Mouse (Mus musculus) left cerebral cortex, adult 18-20 months (tissue): Measurements from ENCODE around the gene Ssr4. TPM values are rescaled to one million over a fixed set of nuclear protein-coding genes. Genes with fewer than 3 reads are reported as not detected.
"Not testable (repeated sequence)": the region's sequence is repeated elsewhere in the genome, so short reads cannot be mapped to it uniquely, and the experiment has no call there.

Experiments used
- DNase-seq, 2 experiments: peaks; one replicate each; pipeline ENCODE4 v3.0.0; 2021 to 2022; ENCODE audit warnings: low spot score in 2 of 2, mixed read lengths in 1 of 2
- long read RNA-seq, 2 experiments: library from polyadenylated mRNA; stranded (forward); transcript quantifications; one replicate each; pipeline ENCODE4 v2.0.0; 2021
- total RNA-seq, 2 experiments: library from RNA; stranded (reverse); gene quantifications; 2 replicates each; pipeline ENCODE4 v1.2.3; 2021

Ssr4 gene
- total RNA-seq: 10 to 100 TPM; 75.0 to 88.2 TPM
- long read RNA-seq, experiment 1, transcript Ssr4-201 (6 exons, 765 nt): minor isoform, 13 of 58 reads
- long read RNA-seq, experiment 1, transcript Ssr4-208 (6 exons, 800 nt): major isoform, 22 of 58 reads
- long read RNA-seq, experiment 1, partial matches to known transcripts: 10 of 58 reads
- long read RNA-seq, experiment 1, other reads (novel, unspliced or antisense): 12 of 58 reads
- long read RNA-seq, experiment 2, transcript Ssr4-208 (6 exons, 800 nt): major isoform, 28 of 49 reads
- long read RNA-seq, experiment 2, transcript Ssr4-201 (6 exons, 765 nt): minor isoform, 6 of 49 reads
- long read RNA-seq, experiment 2, partial matches to known transcripts: 11 of 49 reads
- long read RNA-seq, experiment 2, other reads (novel, unspliced or antisense): 4 of 49 reads

- DNase-seq: peak; percentile 83 to 91
Measured at GRCm38 (mm10) chrX:73786364-73787224, at the start of gene Ssr4, which contains the start of gene Idh3g. TSS of gene Ssr4 (plus strand) at chrX:73787028. TSS of gene Idh3g (minus strand) at chrX:73786897.

GRCm38 (mm10) chrX:73738155-73738554, 48.7 kb upstream of the Ssr4 start:
- no peak for DNase-seq

- no peak for DNase-seq
Measured at GRCm38 (mm10) chrX:73739151-73739550, 47.7 kb upstream of the Ssr4 start.

GRCm38 (mm10) chrX:73739841-73740240, 47.0 kb upstream of the Ssr4 start:
- DNase-seq: not testable (repeated sequence)

- DNase-seq: no peak
Measured at GRCm38 (mm10) chrX:73744774-73745481, 41.9 kb upstream of the Ssr4 start.

- no peak for DNase-seq
Measured at GRCm38 (mm10) chrX:73748977-73749376, 37.9 kb upstream of the Ssr4 start.

GRCm38 (mm10) chrX:73756334-73757140, 30.3 kb upstream of the Ssr4 start, which contains the start of gene Plxnb3:
TSS of gene Plxnb3 (plus strand) at chrX:73757090.
- no peak for DNase-seq

GRCm38 (mm10) chrX:73758611-73759290, 28.1 kb upstream of the Ssr4 start:
- peak in 1 of 2 experiments; percentile 25 for DNase-seq

- DNase-seq: no peak
Measured at GRCm38 (mm10) chrX:73765311-73765710, 21.5 kb upstream of the Ssr4 start.

- DNase-seq: no peak
Measured at GRCm38 (mm10) chrX:73767267-73767666, 19.6 kb upstream of the Ssr4 start.

GRCm38 (mm10) chrX:73774168-73774760, 12.6 kb upstream of the Ssr4 start, which contains the start of gene Srpk3:
TSS of gene Srpk3 (plus strand) at chrX:73774405.
- DNase-seq: peak in 1 of 2 experiments; percentile 47

GRCm38 (mm10) chrX:73774802-73775483, 11.9 kb upstream of the Ssr4 start:
- no peak for DNase-seq

GRCm38 (mm10) chrX:73782227-73782626, 4.6 kb upstream of the Ssr4 start:
- no peak for DNase-seq

GRCm38 (mm10) chrX:73785666-73786065, 1.2 kb upstream of the Ssr4 start:
- no peak for DNase-seq

- DNase-seq: no peak
Measured at GRCm38 (mm10) chrX:73787225-73787558, 364 bp downstream of the Ssr4 start.

- DNase-seq: no peak
Measured at GRCm38 (mm10) chrX:73788501-73788900, 1.7 kb downstream of the Ssr4 start.

GRCm38 (mm10) chrX:73793039-73793438, 6.2 kb downstream of the Ssr4 start:
- DNase-seq: no peak

- DNase-seq: no peak
Measured at GRCm38 (mm10) chrX:73793505-73793904, 6.7 kb downstream of the Ssr4 start.

GRCm38 (mm10) chrX:73797511-73797910, 10.7 kb downstream of the Ssr4 start:
- no peak for DNase-seq
